Mouse (Mus musculus) midbrain, embryonic 14.5 days (tissue): ENCODE results near the gene Nudt11. TPM values are rescaled to one million over a fixed set of nuclear protein-coding genes. Genes with fewer than 3 reads are reported as not detected.
"Not testable (repeated sequence)": the region's sequence is repeated elsewhere in the genome, so short reads cannot be mapped to it uniquely, and the experiment has no call there.

Source experiments
- ATAC-seq: fragments of 200-750 bp; cut with Nextera tagmentation; 2 replicates; pipeline ENCODE4 v1.8.0; 2017; ENCODE audit warnings: moderate number of reproducible peaks, moderate library complexity; ENCODE audit not compliant: low FRiP score, low TSS enrichment
- DNase-seq: peaks from one replicate; pipeline ENCODE4 v3.0.0-alpha.2; 2015
- H3K27ac ChIP-seq: fragments of 300-500 bp; sonication (generic); replicated peaks from 2 replicates; pipeline ENCODE4 v1.5.1; 2014; ENCODE audit warnings: mild to moderate bottlenecking, low read depth, low read length, moderate library complexity
- H3K27me3 ChIP-seq: fragments of 300-500 bp; sonication (generic); 2 replicates; pipeline ENCODE4 v1.6.1; 2014; ENCODE audit warnings: low read length, control low read depth, mixed read lengths; ENCODE audit not compliant: control insufficient read depth, insufficient read depth
- H3K36me3 ChIP-seq: fragments of 300-500 bp; sonication (generic); 2 replicates; pipeline ENCODE4 v1.6.1; 2014; ENCODE audit warnings: low read length, control low read depth; ENCODE audit not compliant: control insufficient read depth, insufficient read depth
- H3K4me1 ChIP-seq: fragments of 300-500 bp; sonication (generic); 2 replicates; pipeline ENCODE4 v1.6.1; 2014; ENCODE audit warnings: mild to moderate bottlenecking, antibody characterized with exemption, low read length, control low read depth; ENCODE audit not compliant: control insufficient read depth, insufficient read depth
- H3K4me2 ChIP-seq: fragments of 300-500 bp; sonication (generic); 2 replicates; pipeline ENCODE4 v1.6.1; 2014; ENCODE audit warnings: mild to moderate bottlenecking, low read length, moderate library complexity
- H3K4me3 ChIP-seq: fragments of 300-500 bp; sonication (generic); replicated peaks from 2 replicates; pipeline ENCODE4 v1.5.1; 2014; ENCODE audit warnings: low read depth, low read length
- H3K9ac ChIP-seq: fragments of 300-500 bp; sonication (generic); replicated peaks from 2 replicates; pipeline ENCODE4 v1.6.1; 2014; ENCODE audit warnings: mild to moderate bottlenecking, low read length, moderate library complexity
- H3K9me3 ChIP-seq: fragments of 300-500 bp; sonication (generic); 2 replicates; pipeline ENCODE4 v1.6.1; 2016; ENCODE audit warnings: low read length, control low read depth, mixed read lengths; ENCODE audit not compliant: control insufficient read depth
- WGBS: fragments of 180-500 bp; shearing (Covaris S2); extraction: QIAGEN DNeasy Blood & Tissue Kit; methylation state at CpG from one replicate; pipeline ENCODE4 v1.1.7; 2014; 5-methylcytosine and 5-hydroxymethylcytosine counted together
- polyA plus RNA-seq: library from polyadenylated mRNA; unstranded; fragments of >200 nt; fragmentation: Nextera tagmentation; extraction: Ambion mirVana; gene quantifications from 2 replicates; pipeline ENCODE4 v1.2.1, GENCODE M21; 2014

The Nudt11 gene
- 34.4 and 37.2 TPM in 2 replicates for polyA plus RNA-seq

DNA sequence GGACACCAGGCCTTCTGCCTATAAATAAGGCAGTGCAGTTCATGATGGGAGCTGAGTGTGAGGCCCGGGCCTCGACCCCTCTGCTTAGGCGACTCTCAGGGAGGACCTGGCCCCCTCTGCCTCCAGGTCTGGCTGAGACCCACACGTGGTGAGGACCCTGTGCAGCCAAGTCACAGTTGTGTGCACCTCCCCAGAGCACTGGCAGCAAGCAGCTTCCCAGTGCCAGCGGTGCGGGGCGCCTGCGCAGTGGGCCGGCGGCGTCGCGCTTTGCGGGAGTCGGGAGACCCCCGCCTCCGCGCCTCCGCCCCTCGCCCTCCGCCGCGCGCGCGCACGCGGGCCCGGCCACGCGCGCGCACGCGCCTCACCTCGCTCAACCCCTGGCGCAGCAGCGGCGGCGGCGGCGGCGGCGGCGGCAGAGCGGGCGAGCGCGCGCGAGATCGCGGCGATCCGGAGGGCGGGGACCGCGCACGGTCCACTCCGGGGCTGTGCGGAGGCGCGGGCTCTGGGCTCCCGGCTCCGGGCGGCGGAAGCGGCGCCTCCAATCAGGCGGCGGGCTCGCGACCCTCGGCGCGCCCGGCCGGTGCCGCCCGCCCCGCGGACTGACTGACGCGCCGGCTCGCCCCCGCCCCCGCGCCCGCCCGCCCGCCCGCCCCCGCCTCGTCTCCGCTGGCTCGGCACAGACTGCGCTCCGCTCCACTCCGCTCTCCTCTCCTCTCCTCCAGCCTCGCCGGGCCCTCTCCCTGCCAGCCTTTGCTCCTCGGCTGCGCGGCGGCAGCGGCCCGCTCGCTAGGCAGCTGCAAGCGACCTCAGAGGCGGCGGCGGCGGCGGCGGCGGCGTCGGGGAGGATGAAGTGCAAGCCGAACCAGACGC is at the start of gene Nudt11:
Gene Nudt11 (plus strand): TSS at position 388 of the 870 bp plus-strand sequence.
- not testable (repeated sequence) for H3K4me1 ChIP-seq
- no CpG with 5 or more reads among the region's 121 CpGs for WGBS
- 0 out of 2 replicates have a peak within 1 kb of the TSS, but pooled peaks have one; percentile 19 for H3K4me2 ChIP-seq

DNA sequence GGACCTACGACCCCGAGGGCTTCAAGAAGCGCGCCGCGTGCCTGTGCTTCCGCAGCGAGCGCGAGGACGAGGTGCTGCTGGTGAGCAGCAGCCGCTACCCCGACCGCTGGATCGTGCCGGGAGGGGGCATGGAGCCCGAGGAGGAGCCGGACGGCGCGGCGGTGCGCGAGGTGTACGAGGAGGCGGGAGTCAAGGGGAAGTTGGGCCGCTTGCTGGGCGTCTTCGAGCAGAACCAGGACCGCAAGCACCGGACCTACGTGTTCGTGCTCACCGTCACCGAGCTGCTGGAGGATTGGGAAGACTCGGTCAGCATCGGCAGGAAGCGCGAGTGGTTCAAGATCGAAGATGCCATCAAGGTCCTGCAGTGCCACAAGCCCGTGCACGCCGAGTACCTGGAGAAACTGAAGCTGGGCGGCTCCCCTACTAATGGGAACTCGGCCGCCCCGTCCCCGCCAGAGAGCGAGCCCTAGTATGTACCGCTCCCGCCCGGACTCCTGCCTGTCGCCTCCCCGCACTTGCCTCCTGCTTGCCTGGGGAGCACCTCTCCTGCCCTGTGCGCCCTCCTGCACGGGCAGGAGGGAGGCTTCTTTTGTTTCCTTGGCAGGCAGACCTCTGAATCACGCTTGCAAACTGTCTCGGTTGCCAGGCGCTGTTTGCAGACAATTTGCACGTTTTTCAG is 822 bp downstream of the Nudt11 start:
- not testable (repeated sequence) for H3K27me3 ChIP-seq, H3K9ac ChIP-seq, H3K9me3 ChIP-seq, H3K4me1 ChIP-seq, H3K36me3 ChIP-seq, DNase-seq
- H3K4me2 ChIP-seq = peak overlapping the region; percentile 55; the same call in 1 of the 2 replicates
- WGBS = 36% methylated on average over 3 of the region's 60 CpGs
- ATAC-seq = peak; percentile 58
- H3K4me3 ChIP-seq = peak overlapping the region; percentile 37
- 0 out of 2 replicates have a peak overlapping the region, but pooled peaks have one; percentile 32 for H3K27ac ChIP-seq

More for the DNA sequence above, at the start of gene Nudt11:
- H3K27me3 ChIP-seq, DNase-seq, H3K9me3 ChIP-seq, H3K9ac ChIP-seq, H3K36me3 ChIP-seq: not testable (repeated sequence)
- Histone ChIP-seq H3K4me3 (peak within 1 kb of the TSS; percentile 37), H3K27ac (0 out of 2 replicates have a peak within 1 kb of the TSS, but pooled peaks have one; percentile 64)
- ATAC-seq = peak; percentile 89

DNA sequence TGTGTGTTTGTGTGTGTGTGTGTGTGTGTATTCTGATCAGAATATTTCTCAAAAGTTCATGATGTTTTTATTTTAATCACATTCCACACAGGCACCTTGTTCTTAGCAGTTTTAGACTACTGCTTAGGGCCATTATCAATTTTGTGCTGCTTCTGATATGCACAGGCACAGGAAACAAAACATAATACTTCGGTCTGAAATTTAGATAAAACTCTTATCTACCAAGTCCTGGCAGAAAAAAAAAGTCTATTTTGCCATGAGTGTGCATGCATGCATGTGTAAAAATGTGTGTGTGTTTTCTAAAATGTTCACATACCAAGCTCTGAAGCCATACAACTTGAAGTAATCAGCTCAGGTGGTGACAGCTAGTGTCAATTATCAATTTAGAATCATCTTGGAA is 14.3 kb downstream of the Nudt11 start:
- ATAC-seq (no peak), DNase-seq (no peak)
- no peaks in the 10 kb centered on the region for H3K36me3 ChIP-seq
- H3K4me3 ChIP-seq = no peak overlapping the region
- H3K9me3 ChIP-seq = no peaks in the 10 kb centered on the region
- H3K27me3 ChIP-seq = no peaks in the 10 kb centered on the region
- H3K9ac ChIP-seq = no peak overlapping the region
- no peak overlapping the region for H3K27ac ChIP-seq
- WGBS = 80% methylated on average over 1 of the region's 1 CpGs
- H3K4me1 ChIP-seq = no peaks in the 10 kb centered on the region
- H3K4me2 ChIP-seq = no peak overlapping the region

DNA sequence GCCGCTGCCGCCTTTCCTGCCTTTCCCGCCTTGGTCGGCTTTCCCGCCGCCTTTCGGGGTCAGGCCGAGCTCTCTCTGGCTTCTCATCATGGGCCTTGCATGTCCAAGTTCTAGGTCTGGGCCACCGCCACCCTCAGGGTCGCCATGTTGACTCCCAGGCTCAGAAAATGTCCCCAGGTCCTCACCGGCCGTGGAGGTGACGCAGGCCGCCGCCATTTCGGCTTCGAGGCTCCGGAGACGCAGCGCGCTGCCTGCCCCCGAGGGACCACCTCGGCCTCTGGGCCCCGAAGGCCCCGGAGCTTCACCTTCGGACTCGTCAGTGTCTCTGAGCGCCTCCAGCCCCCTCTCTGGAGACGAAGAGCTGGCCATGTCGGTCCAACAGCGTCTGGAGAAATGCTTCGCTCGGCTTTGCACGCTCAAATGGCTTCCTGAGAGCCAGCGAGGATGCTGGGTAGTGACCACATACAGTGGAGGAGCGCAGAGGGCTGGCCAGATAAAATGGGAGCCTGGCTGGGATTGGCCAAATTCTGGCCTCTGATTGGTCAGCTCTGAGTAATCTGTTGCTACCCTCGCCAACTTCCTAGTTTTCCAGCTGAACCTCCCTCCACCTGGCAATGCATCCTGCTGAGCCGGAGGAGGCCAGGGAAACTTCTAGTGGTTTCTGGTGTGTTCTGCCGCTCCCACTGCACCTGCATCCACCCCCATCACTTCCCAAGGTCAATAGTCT is 35.9 kb downstream of the Nudt11 start, which contains the start of gene AU022751:
Gene AU022751 (minus strand): TSS at position 466 of the 727 bp plus-strand sequence.
- Histone ChIP-seq H3K36me3 (no peaks in the 10 kb centered on the region), H3K9me3 (peaks cover 12% of the 10 kb centered on the region; the same call in 1 of the 2 replicates), H3K9ac (no peak within 1 kb of the TSS), H3K27ac (no peak within 1 kb of the TSS), H3K4me1 (no peaks in the 10 kb centered on the region), H3K4me3 (no peak within 1 kb of the TSS), H3K4me2 (no peak within 1 kb of the TSS), H3K27me3 (no peaks in the 10 kb centered on the region)
- 94% methylated on average over 39 of the region's 39 CpGs for WGBS
- ATAC-seq (no peak), DNase-seq (no peak)

DNA sequence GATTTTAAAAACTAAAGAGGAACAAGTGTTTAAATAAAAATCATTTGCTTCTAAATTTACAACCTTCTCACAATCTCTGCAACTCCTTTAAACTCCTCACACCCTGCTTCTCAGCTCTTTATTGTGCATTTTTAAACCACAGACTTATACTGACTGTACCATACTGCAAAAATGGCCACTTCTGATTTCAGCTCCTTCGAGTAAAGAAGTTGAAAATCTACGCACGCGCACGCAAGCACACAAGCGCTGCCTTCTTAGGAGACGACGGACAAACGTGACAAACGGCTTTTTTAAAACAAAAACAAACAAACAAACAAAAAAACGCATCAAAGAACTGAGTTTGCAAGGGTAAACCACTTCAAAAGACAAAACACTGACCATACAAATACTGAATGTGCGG is 44.3 kb downstream of the Nudt11 start:
- peak overlapping the region; percentile 80 for H3K27ac ChIP-seq
- peak overlapping the region; percentile 57; the same call in 1 of the 2 replicates for H3K9ac ChIP-seq
- peak overlapping the region; percentile 46 for H3K4me3 ChIP-seq
- DNase-seq = peak; percentile 68
- H3K9me3 ChIP-seq = no peaks in the 10 kb centered on the region
- peak overlapping the region; percentile 55 for H3K4me2 ChIP-seq
- H3K4me1 ChIP-seq = no peaks in the 10 kb centered on the region
- no peak for ATAC-seq
- H3K36me3 ChIP-seq = no peaks in the 10 kb centered on the region
- 22% methylated on average over 12 of the region's 12 CpGs for WGBS
- H3K27me3 ChIP-seq = no peaks in the 10 kb centered on the region

DNA sequence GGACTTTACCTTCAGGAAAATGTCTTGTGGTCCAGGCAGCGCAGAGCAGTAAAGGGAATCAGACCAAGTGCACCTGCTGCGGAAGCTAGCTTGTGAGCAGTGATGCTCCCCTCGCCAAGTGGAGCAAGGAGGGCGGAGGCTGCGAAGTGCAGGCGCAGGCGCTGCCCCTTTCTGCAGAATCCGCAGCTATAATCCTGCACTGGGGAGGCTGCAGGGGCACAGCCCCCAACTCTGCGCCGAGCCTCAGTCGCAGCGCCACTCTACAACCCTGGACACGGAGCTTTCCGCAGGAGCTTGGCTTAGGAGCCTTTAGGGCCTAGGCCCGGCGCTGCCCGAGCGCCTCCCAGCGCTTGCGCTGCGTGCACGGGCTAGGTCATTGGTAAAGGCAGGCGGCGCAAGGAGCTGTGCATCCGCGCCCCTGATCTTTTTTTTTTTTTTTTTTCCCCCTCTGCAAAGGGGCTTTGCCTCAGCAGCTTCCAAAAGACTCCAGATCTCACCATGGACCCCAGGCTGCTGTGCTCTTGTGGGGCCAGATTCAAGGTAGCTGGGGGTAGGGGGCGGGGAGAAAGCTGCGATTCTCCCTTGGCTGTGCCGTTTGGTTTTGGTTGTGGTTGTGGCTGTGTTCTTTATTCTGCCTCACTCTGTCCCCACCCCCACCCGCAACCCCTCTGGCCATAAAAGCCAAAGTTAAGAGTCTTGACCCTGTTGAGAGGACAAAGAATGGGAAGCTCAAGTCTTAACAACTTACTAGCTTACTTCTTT is 44.9 kb downstream of the Nudt11 start:
- peak overlapping the region; percentile 46 for H3K4me3 ChIP-seq
- peak; percentile 94 for ATAC-seq
- no peaks in the 10 kb centered on the region for H3K36me3 ChIP-seq
- no peaks in the 10 kb centered on the region for H3K27me3 ChIP-seq
- H3K9ac ChIP-seq = peak overlapping the region; percentile 57; the same call in 1 of the 2 replicates
- 9% methylated on average over 28 of the region's 30 CpGs for WGBS
- peak overlapping the region; percentile 80 for H3K27ac ChIP-seq
- H3K4me1 ChIP-seq = no peaks in the 10 kb centered on the region
- peak; percentile 82 for DNase-seq
- no peaks in the 10 kb centered on the region for H3K9me3 ChIP-seq
- H3K4me2 ChIP-seq = peak overlapping the region; percentile 55
